Mouse (Mus musculus): ENCODE data around the gene Dbt. TPM values are rescaled to one million over a fixed set of nuclear protein-coding genes. Genes with fewer than 3 reads are reported as not detected.

Dbt gene
- polyA plus RNA-seq, 1 experiment from 2014 or later = 12.1 TPM

DNA sequence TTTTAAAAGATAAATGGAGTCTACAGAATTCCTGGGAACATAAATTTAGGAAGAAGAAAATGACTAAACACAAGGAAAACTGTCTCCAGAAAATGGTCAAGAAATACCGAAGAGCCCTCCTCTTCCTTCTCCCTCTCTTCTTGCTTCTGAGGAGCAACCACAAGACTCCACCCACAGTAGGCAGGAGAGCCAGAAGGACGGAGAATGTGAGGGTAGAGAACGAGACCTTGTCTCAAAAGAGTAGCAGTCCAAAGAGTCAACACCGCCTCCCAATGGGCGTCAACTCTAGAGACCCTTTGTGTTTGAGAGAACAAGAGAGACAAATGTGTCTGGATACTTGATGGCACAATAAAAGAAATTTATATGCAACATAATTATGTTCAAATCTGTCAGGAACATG lies 19.2 kb upstream of the Dbt start:
- H3K4me1 ChIP-seq = no peaks in the 10 kb centered on the region
- no peaks in the 10 kb centered on the region for H3K27me3 ChIP-seq
- H3K9ac ChIP-seq = no peak overlapping the region
- 66% methylated on average over 5 of the region's 5 CpGs for WGBS
- no peaks in the 10 kb centered on the region for H3K9me3 ChIP-seq (replicated peaks)
- H3K36me3 ChIP-seq (ENCODE audit: poor library complexity, severe bottlenecking) = peaks cover 95% of the 10 kb centered on the region
- H3K27ac ChIP-seq = no peak overlapping the region
- H3K4me3 ChIP-seq = no peak overlapping the region
- ATAC-seq = no peak
- H3K4me2 ChIP-seq = no peak overlapping the region

DNA sequence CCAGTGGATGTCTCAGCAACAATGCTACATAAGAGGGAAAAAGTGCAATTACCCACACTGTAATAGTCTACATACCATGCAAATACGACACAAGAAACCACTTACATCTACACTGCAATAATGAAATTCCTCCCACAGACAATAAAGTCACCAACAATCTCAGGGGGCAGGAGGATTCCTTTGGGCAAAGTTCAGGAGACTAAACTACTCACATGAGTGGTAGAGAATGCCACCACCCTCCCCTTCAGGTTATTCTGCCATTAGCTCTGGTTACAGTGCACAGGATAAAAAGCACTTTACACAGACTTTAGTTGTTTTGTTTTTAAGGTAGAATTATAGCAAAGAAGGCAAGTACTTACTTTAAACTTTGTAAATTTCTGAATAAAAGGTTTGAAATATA lies 17.2 kb upstream of the Dbt start:
- 91% methylated on average over 1 of the region's 1 CpGs for WGBS
- H3K27ac ChIP-seq = no peak overlapping the region
- peaks cover 95% of the 10 kb centered on the region for H3K36me3 ChIP-seq (ENCODE audit: poor library complexity, severe bottlenecking)
- no peak overlapping the region for H3K9ac ChIP-seq
- H3K9me3 ChIP-seq (replicated peaks) = no peaks in the 10 kb centered on the region
- ATAC-seq = no peak
- no peak overlapping the region for H3K4me2 ChIP-seq
- H3K4me3 ChIP-seq = no peak overlapping the region
- no peaks in the 10 kb centered on the region for H3K27me3 ChIP-seq
- no peaks in the 10 kb centered on the region for H3K4me1 ChIP-seq

DNA sequence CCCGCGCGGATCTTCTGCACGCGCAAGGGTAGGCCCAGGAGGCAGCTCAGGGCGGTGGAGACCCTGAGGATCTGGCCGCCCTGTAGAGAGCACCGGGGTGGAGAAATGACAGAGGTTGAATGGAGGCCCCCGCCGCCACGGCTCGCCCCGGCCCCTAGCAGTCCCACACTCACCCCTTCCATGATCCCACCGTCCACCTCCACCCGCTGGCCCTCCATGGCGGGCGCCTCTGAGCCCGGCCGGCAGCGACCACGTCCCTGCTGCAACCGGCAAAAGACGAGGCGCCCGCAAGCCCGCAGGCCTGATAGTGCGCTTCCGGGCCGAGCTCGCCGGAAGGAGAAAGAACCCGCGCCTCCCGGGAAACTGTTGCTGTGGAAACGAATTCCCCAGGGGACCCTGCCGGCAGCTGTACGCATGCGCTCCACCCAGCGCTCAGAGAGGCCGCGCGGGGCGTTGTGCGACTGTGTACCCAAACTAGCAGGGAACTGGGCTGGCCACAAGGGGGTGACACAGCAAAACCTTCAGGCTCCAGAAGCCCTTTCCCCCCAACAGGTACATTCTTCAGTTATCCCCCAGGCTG lies 5.0 kb upstream of the Dbt start, which contains the start of gene Rtca:
Rtca (minus strand) TSS at position 437 of the 580 bp plus-strand sequence.
- H3K4me2 ChIP-seq = peak within 1 kb of the TSS; percentile 88
- H3K4me3 ChIP-seq = peak within 1 kb of the TSS; percentile 94
- H3K9me3 ChIP-seq (replicated peaks) = no peaks in the 10 kb centered on the region
- peak within 1 kb of the TSS; percentile 93 for H3K9ac ChIP-seq
- ATAC-seq = peak; percentile 95
- H3K4me1 ChIP-seq = peaks cover 20% of the 10 kb centered on the region
- WGBS = 0% methylated on average over 41 of the region's 44 CpGs
- H3K36me3 ChIP-seq (ENCODE audit: poor library complexity, severe bottlenecking) = peaks cover 32% of the 10 kb centered on the region
- peak within 1 kb of the TSS; percentile 74 for H3K27ac ChIP-seq
- H3K27me3 ChIP-seq = no peaks in the 10 kb centered on the region

DNA sequence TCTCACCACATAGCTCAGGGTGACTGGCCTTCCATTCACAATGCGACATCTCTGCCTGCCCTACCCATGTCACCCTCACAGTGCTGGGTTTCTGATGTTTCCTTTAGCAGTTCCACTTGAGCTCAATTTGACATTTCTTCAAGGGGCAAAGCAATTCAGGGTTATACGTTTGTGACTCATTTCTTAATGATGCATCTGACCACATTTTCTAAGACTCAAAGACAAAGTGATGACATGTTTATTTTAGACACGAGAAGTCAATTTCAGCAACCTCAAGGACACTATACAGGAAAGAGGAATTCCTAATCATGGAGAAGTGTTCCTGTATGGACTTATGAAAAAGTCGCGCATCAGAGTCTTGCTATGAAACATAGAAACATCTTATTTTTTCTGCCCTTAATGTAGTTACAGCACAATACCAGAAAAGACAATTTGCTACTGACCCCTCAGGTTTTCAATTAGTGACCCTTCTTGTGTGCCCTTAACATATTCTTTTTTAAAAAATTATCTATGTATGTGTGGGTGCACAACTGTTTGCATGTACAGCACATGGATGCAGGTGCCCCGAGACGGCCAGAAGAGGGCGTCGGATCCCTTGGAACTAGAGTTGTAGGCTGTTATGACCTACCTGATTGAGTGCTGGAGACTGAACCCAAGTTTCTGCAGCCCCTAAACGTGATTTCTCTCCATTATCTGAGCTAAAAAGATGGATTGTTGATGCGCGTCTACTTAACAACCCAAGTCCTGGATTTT lies 543 bp upstream of the Dbt start:
- peak overlapping the region; percentile 62 for H3K4me3 ChIP-seq
- no peaks in the 10 kb centered on the region for H3K9me3 ChIP-seq (replicated peaks)
- no peak overlapping the region for H3K9ac ChIP-seq
- H3K27ac ChIP-seq = no peak overlapping the region
- H3K36me3 ChIP-seq (ENCODE audit: poor library complexity, severe bottlenecking) = no peaks in the 10 kb centered on the region
- WGBS = 44% methylated on average over 12 of the region's 12 CpGs
- ATAC-seq = peak; percentile 25
- peak overlapping the region; percentile 77 for H3K4me2 ChIP-seq
- H3K27me3 ChIP-seq = no peaks in the 10 kb centered on the region
- H3K4me1 ChIP-seq = peaks cover 14% of the 10 kb centered on the region

DNA sequence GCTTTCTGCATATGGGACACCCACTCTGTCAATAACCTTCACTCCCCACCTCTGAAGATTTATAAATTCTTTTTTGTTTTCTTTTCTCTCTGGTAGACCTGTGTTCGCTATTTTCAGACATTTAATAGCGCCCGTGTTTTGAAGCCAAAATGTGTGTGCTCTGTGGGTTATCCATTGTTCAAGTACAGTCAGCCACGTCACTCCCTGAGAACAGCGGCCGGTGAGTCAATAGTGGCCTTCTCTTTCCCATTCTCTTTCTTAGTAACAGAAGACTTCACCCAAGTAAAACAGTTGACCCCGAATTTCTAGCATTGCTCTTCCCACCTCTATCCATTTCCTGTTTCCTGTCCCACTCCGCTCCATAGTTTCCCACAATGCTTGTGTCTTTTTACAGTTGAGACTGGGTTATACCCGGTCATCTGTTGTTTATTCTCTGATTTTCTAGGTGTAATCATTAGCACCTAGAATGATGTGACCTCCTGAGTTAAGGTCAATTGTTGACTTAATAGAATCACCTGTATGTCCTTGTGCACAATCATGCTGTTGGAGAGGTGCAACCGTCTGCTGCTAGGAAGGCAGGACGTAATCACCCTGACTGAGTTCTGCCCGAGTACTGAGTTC lies 7.4 kb downstream of the Dbt start:
- Histone ChIP-seq H3K27ac (no peak overlapping the region), H3K4me1 (no peaks in the 10 kb centered on the region), H3K4me3 (no peak overlapping the region), H3K9ac (no peak overlapping the region), H3K4me2 (no peak overlapping the region), H3K36me3 (ENCODE audit: poor library complexity, severe bottlenecking) (0 out of 2 replicates have a peak, but pooled peaks cover 10% of the 10 kb centered on the region), H3K27me3 (no peaks in the 10 kb centered on the region), H3K9me3 (replicated peaks) (no peaks in the 10 kb centered on the region)
- WGBS = 74% methylated on average over 12 of the region's 12 CpGs
- ATAC-seq = no peak

DNA sequence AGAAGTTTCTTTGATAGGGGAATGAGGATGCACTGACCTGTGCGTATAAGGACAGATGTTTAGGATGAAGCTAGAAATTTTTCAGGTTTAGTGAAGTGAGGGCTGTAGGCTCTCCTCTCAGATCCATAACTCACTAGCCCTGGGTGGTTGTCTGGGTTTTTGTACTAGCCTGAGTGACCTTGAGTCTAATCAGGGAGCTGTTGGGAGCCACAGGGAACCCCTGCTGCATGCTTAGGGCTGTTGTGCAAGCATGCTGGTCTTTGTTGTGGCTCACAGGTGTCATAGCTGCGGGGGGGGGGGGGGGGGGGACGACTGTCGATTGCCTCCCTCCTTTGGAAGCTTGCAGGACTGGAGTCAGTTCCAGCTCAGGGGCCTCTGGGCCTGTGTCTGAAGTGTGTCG lies 16.9 kb downstream of the Dbt start:
- Histone ChIP-seq H3K4me2 (no peak overlapping the region), H3K4me1 (no peaks in the 10 kb centered on the region), H3K4me3 (no peak overlapping the region), H3K36me3 (ENCODE audit: poor library complexity, severe bottlenecking) (peaks cover 17% of the 10 kb centered on the region), H3K27ac (no peak overlapping the region), H3K9me3 (replicated peaks) (no peaks in the 10 kb centered on the region), H3K9ac (no peak overlapping the region), H3K27me3 (no peaks in the 10 kb centered on the region)
- ATAC-seq = no peak
- 57% methylated on average over 5 of the region's 5 CpGs for WGBS

DNA sequence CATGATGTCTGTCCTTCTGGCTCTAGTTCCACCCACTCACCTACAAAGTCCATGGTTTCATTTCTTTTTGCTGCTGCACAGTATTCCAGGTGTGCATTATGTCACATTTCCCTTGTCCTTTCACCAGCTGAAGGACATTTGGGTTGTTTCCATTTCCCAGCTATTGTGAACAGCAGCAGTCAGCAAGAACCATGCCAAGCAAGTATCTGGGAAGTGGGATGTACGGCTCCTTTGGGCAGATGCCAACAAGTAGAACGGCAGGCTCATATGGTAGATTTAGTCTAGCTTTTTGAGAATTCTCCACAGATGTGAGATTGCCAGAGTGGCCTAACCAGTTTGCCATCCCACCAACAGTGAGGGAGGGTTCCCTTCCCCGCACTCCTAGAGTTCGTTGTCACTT lies 18.0 kb downstream of the Dbt start:
- H3K27ac ChIP-seq = no peak overlapping the region
- peaks cover 28% of the 10 kb centered on the region for H3K36me3 ChIP-seq (ENCODE audit: poor library complexity, severe bottlenecking)
- no peaks in the 10 kb centered on the region for H3K27me3 ChIP-seq
- no peak overlapping the region for H3K9ac ChIP-seq
- WGBS = 77% methylated on average over 4 of the region's 4 CpGs
- H3K4me1 ChIP-seq = no peaks in the 10 kb centered on the region
- ATAC-seq = no peak
- no peaks in the 10 kb centered on the region for H3K9me3 ChIP-seq (replicated peaks)
- no peak overlapping the region for H3K4me3 ChIP-seq
- H3K4me2 ChIP-seq = no peak overlapping the region

DNA sequence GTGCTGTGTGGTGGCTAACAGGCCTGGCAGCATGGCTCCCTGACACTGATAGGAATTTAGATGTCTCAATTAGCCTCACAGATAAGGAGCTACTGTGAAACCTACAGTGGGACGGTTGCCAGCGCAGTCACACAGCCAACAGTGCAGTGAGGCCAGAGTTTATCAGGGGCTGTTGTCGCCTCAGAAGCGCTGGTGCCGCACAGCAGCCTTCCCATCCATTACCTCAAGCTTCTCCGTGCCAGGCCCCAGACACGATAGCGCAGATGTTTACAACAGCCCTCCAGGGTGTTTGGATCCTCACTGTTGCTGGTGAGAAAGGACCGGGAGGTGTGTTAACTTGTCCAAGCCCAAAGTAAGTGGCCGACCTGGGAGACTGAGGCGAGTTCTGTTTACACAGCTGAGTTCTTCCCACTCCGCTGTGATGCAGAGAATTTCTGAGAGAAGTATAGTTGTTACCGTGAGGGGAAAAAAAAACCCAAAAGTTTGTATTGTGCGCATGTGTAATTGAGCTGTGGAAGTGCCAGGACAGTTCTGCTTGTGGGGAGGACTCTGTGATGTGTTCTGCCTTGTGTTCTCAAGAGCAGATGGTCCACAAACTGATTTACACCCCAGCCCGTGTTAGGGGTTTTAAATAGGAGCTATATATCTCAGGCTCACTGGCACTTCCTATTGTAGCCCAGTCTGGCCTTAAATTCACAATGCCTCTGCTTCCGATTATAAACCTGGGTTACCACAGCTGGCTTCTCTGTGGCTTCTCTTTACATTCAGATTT lies 23.7 kb downstream of the Dbt start:
- no peak overlapping the region for H3K4me3 ChIP-seq
- no peak for ATAC-seq
- no peak overlapping the region for H3K4me2 ChIP-seq
- H3K27ac ChIP-seq = no peak overlapping the region
- no peak overlapping the region for H3K9ac ChIP-seq
- H3K4me1 ChIP-seq = no peaks in the 10 kb centered on the region
- H3K36me3 ChIP-seq (ENCODE audit: poor library complexity, severe bottlenecking) = peaks cover 71% of the 10 kb centered on the region
- H3K27me3 ChIP-seq = no peaks in the 10 kb centered on the region
- 81% methylated on average over 16 of the region's 16 CpGs for WGBS
- H3K9me3 ChIP-seq (replicated peaks) = no peaks in the 10 kb centered on the region

DNA sequence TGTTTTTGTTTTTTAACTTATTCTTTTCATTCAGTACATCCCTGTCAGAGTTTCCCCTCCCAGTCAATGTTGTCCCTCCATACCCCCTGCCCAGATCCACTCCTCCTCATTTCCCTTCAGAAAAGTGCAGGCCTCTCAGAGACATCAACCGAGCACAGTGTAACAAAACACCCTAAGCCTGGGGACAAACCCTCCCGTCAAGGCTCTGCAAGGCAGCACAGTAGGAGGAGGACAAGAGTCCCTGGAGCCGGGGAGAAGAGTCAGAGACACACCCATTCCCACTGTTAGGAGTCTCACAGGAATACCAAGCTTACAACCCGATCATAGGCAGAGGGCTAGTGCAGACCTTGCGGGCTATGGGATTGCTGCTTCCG lies 24.3 kb downstream of the Dbt start:
- no peaks in the 10 kb centered on the region for H3K27me3 ChIP-seq
- no peak overlapping the region for H3K4me3 ChIP-seq
- peaks cover 75% of the 10 kb centered on the region for H3K36me3 ChIP-seq (ENCODE audit: poor library complexity, severe bottlenecking)
- 59% methylated on average over 6 of the region's 6 CpGs for WGBS
- H3K9me3 ChIP-seq (replicated peaks) = no peaks in the 10 kb centered on the region
- H3K4me1 ChIP-seq = no peaks in the 10 kb centered on the region
- no peak overlapping the region for H3K27ac ChIP-seq
- no peak for ATAC-seq
- H3K9ac ChIP-seq = no peak overlapping the region
- no peak overlapping the region for H3K4me2 ChIP-seq

DNA sequence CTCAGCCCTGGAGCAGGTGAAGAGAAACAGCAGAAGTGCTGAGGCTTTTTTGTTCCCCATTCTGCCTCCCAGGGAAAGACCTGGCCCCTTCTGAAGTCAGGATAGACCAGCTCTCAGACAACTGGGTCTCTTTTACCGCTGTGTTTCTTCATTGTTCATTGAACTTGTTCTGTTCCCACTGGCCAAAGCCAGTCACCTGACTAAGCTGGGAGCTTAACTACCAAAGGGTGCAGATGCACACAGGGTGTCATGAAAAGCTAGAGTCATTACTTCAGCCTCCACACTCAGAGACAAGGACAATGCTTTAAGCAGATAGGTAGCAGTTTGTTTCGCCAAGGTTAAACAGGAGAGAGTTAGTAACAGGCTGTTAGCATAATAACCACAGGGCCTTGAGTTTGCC lies 29.2 kb downstream of the Dbt start:
- Histone ChIP-seq H3K9me3 (replicated peaks) (no peaks in the 10 kb centered on the region), H3K4me2 (no peak overlapping the region), H3K9ac (no peak overlapping the region), H3K36me3 (ENCODE audit: poor library complexity, severe bottlenecking) (peaks cover 70% of the 10 kb centered on the region), H3K4me1 (no peaks in the 10 kb centered on the region), H3K4me3 (no peak overlapping the region), H3K27me3 (no peaks in the 10 kb centered on the region), H3K27ac (no peak overlapping the region)
- no peak for ATAC-seq
- 91% methylated on average over 2 of the region's 2 CpGs for WGBS

DNA sequence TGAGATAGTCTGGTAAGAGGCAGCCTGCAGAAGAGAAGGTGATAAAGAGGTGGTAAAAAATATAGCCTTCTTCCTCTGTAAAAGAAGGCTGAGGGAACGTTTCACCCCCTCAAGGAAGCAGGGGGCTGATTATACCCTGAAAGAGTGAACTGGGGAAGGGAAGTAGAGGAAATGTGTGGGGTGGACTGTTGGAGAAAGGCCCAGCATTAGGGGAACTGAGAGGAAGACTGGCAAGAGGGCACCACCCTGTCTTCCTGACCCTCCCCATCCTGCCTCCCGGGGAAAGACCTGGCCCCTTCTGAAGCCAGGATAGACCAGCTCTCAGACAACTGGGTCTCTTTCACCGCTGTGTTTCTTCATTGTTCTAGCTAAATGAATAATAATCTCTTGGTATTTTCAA lies 29.7 kb downstream of the Dbt start:
- Histone ChIP-seq H3K27me3 (no peaks in the 10 kb centered on the region), H3K4me2 (no peak overlapping the region), H3K4me3 (no peak overlapping the region), H3K4me1 (no peaks in the 10 kb centered on the region), H3K9ac (no peak overlapping the region), H3K9me3 (replicated peaks) (no peaks in the 10 kb centered on the region), H3K36me3 (ENCODE audit: poor library complexity, severe bottlenecking) (peaks cover 71% of the 10 kb centered on the region), H3K27ac (no peak overlapping the region)
- WGBS = 88% methylated on average over 3 of the region's 3 CpGs
- no peak for ATAC-seq

DNA sequence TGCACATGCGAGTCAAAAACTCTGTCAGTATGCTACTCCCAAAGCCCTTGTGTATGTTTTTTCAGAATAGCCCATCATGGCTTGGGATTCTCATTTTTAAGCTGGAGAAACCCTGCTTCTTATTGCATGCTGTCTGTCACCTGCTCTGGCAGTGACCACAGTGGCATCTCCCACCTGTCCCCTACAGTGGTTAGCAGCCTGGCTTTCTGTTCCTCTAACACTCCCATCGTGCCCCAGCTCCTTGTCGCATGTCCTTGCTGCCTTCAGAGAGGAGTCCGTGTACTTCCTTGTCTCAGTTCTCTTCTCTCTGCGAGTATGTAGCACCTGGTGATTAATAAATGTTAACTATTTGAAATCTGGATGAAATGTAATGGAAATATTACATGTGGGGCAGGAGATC lies 34.6 kb downstream of the Dbt start:
- Histone ChIP-seq H3K9me3 (replicated peaks) (no peaks in the 10 kb centered on the region), H3K4me3 (no peak overlapping the region), H3K4me2 (no peak overlapping the region), H3K27ac (no peak overlapping the region), H3K36me3 (ENCODE audit: poor library complexity, severe bottlenecking) (peaks cover 57% of the 10 kb centered on the region), H3K4me1 (no peaks in the 10 kb centered on the region), H3K27me3 (no peaks in the 10 kb centered on the region), H3K9ac (no peak overlapping the region)
- WGBS = 92% methylated on average over 5 of the region's 5 CpGs
- ATAC-seq = no peak
